ENCODE assay signal across 8 mouse cellular contexts in the genomic region with DNA sequence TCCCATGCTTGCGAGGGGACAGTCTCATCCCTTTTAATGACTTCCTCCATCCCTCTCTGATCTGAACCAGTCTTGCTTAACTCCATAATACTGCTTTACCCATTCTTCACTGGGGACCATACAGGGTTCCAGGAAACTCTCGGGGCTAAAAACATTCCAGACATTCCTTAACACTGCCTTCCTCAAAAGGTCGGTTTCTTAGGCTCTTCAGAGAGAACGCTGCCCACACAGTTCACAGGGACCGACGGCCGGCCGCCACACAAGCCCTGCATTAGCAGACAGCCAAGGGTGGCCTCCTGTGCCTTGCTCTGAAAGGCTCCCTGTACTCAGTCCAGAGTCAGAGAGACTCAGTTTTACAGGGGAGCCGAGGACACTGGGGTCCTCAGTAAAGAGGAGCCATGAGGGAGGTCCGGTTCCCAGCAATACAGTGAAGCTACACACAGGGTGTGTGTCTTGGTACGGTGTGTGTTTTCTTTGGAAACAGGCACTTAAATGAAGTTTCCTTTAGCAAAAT. TPM values are rescaled to one million over a fixed set of nuclear protein-coding genes. Genes with fewer than 3 reads are reported as not detected.
DNase-seq lines count a peak whose midpoint lies in the region; ATAC-seq lines count a peak whose summit lies in the region.

No protein-coding gene starts in this region.

- no peak overlapping the region for H3K9ac ChIP-seq in neural tube, embryonic 15.5 days (replicated peaks)
- no peak overlapping the region for H3K9ac ChIP-seq in forebrain, embryonic 15.5 days (replicated peaks)
- H3K9ac ChIP-seq in kidney, embryonic 16.5 days (replicated peaks; ENCODE audit: low read length): peak overlapping the region; percentile 57
- H3K9ac ChIP-seq in stomach, embryonic 16.5 days (ENCODE audit: low read length): peak overlapping the region; percentile 42

- H3K27me3 ChIP-seq in neural tube, embryonic 15.5 days (replicated peaks): no peaks in the 10 kb centered on the region
- no peaks in the 10 kb centered on the region for H3K27me3 ChIP-seq in forebrain, embryonic 15.5 days
- H3K27me3 ChIP-seq in kidney, embryonic 16.5 days (ENCODE audit: insufficient read depth, low read length): no peaks in the 10 kb centered on the region
- H3K27me3 ChIP-seq in stomach, embryonic 16.5 days (ENCODE audit: control insufficient read depth, insufficient read depth, low read length): no peaks in the 10 kb centered on the region

- 15% methylated on average over 11 of the region's 11 CpGs for WGBS in neural tube, embryonic 15.5 days
- WGBS in forebrain, embryonic 15.5 days: 15% methylated on average over 11 of the region's 11 CpGs
- 8% methylated on average over 11 of the region's 11 CpGs for WGBS in kidney, embryonic 16.5 days
- 18% methylated on average over 11 of the region's 11 CpGs for WGBS in stomach, embryonic 16.5 days

- no peaks in the 10 kb centered on the region for H3K9me3 ChIP-seq in neural tube, embryonic 15.5 days (replicated peaks)
- H3K9me3 ChIP-seq in forebrain, embryonic 15.5 days: no peaks in the 10 kb centered on the region
- H3K9me3 ChIP-seq in kidney, embryonic 16.5 days (ENCODE audit: low read length): no peaks in the 10 kb centered on the region
- H3K9me3 ChIP-seq in stomach, embryonic 16.5 days (replicated peaks; ENCODE audit: control insufficient read depth, low read length): no peaks in the 10 kb centered on the region

- H3K4me1 ChIP-seq in neural tube, embryonic 15.5 days: 0 out of 2 replicates have a peak, but pooled peaks cover 9% of the 10 kb centered on the region
- H3K4me1 ChIP-seq in forebrain, embryonic 15.5 days: 0 out of 2 replicates have a peak, but pooled peaks cover 3% of the 10 kb centered on the region
- peaks cover 21% of the 10 kb centered on the region for H3K4me1 ChIP-seq in kidney, embryonic 16.5 days (ENCODE audit: insufficient read depth, low read length)
- peaks cover 7% of the 10 kb centered on the region; the same call in 1 of the 2 replicates for H3K4me1 ChIP-seq in stomach, embryonic 16.5 days (ENCODE audit: control insufficient read depth, insufficient read depth, low read length)

- no peak overlapping the region for H3K4me3 ChIP-seq in neural tube, embryonic 15.5 days (replicated peaks)
- no peak overlapping the region for H3K4me3 ChIP-seq in forebrain, embryonic 15.5 days
- no peak overlapping the region for H3K4me3 ChIP-seq in kidney, embryonic 16.5 days (ENCODE audit: low read length)
- H3K4me3 ChIP-seq in stomach, embryonic 16.5 days (replicated peaks; ENCODE audit: low read length): no peak overlapping the region

- no peaks in the 10 kb centered on the region for H3K36me3 ChIP-seq in neural tube, embryonic 15.5 days
- H3K36me3 ChIP-seq in forebrain, embryonic 15.5 days: no peaks in the 10 kb centered on the region
- H3K36me3 ChIP-seq in kidney, embryonic 16.5 days (ENCODE audit: insufficient read depth, low read length): no peaks in the 10 kb centered on the region
- H3K36me3 ChIP-seq in stomach, embryonic 16.5 days (ENCODE audit: control insufficient read depth, insufficient read depth, low read length): no peaks in the 10 kb centered on the region

- no peak overlapping the region for H3K4me2 ChIP-seq in neural tube, embryonic 15.5 days
- no peak overlapping the region for H3K4me2 ChIP-seq in forebrain, embryonic 15.5 days (replicated peaks)
- peak overlapping the region; percentile 31; the same call in 1 of the 2 replicates for H3K4me2 ChIP-seq in kidney, embryonic 16.5 days (replicated peaks; ENCODE audit: low read depth, low read length)
- H3K4me2 ChIP-seq in stomach, embryonic 16.5 days (ENCODE audit: low read depth, low read length): no peak overlapping the region

- H3K27ac ChIP-seq in neural tube, embryonic 15.5 days (replicated peaks): no peak overlapping the region; the same call in 1 of the 2 replicates
- no peak overlapping the region for H3K27ac ChIP-seq in forebrain, embryonic 15.5 days (replicated peaks)
- H3K27ac ChIP-seq in kidney, embryonic 16.5 days (ENCODE audit: low read length): peak overlapping the region; percentile 90
- H3K27ac ChIP-seq in stomach, embryonic 16.5 days (ENCODE audit: low read length): peak overlapping the region; percentile 17; the same call in 1 of the 2 replicates

- ATAC-seq in neural tube, embryonic 15.5 days (ENCODE audit: low FRiP score): no peak
- ATAC-seq in forebrain, embryonic 15.5 days (replicated peaks): peak; percentile 46
- ATAC-seq in kidney, embryonic 16.5 days (ENCODE audit: low FRiP score, low TSS enrichment): peak; percentile 85
- ATAC-seq in stomach, embryonic 16.5 days (ENCODE audit: insufficient read depth, low FRiP score): peak; percentile 50; the same call in 1 of the 2 replicates

- peak; percentile 54 for DNase-seq in neural tube, embryonic 10.5 days (ENCODE audit: extremely low spot score, low spot score)
- no peak for DNase-seq in natural killer cell, adult 2 months (ENCODE audit: low spot score in 2 of 2)
- DNase-seq in spleen, postnatal 36 days (ENCODE audit: low spot score in 2 of 2): no peak
- no peak for DNase-seq in gastrocnemius, postnatal 10 days

RNA-seq across cellular contexts. Expression of a gene that starts 53.7 kb away (rescaled TPM):
- 8.9 and 10.2 TPM in 2 replicates for polyA plus RNA-seq in neural tube, embryonic 15.5 days (2015; fragmentation: Nextera tagmentation; extraction: Ambion mirVana)
- 27.2 and 30.1 TPM in 2 replicates for polyA plus RNA-seq in forebrain, embryonic 15.5 days (2015; fragmentation: Nextera tagmentation; extraction: Ambion mirVana)
- polyA plus RNA-seq in kidney, embryonic 16.5 days (2015; fragmentation: Nextera tagmentation; extraction: Ambion mirVana): 78.3 and 81.5 TPM in 2 replicates
- 50.4 and 52.6 TPM in 2 replicates for polyA plus RNA-seq in stomach, embryonic 16.5 days (2015; fragmentation: Nextera tagmentation; extraction: Ambion mirVana)
- 10 to 100 TPM; 27.6 to 37.1 TPM for total RNA-seq in gastrocnemius, postnatal 10 days (2021)

RNA-seq across cellular contexts. Expression of a gene that starts 55.0 kb away (rescaled TPM):
- 108 and 123 TPM in 2 replicates for polyA plus RNA-seq in neural tube, embryonic 15.5 days (2015; fragmentation: Nextera tagmentation; extraction: Ambion mirVana)
- polyA plus RNA-seq in forebrain, embryonic 15.5 days (2015; fragmentation: Nextera tagmentation; extraction: Ambion mirVana): 162 and 170 TPM in 2 replicates
- 73.5 and 76.7 TPM in 2 replicates for polyA plus RNA-seq in kidney, embryonic 16.5 days (2015; fragmentation: Nextera tagmentation; extraction: Ambion mirVana)
- polyA plus RNA-seq in stomach, embryonic 16.5 days (2015; fragmentation: Nextera tagmentation; extraction: Ambion mirVana): 12.0 and 17.7 TPM in 2 replicates
- total RNA-seq in gastrocnemius, postnatal 10 days (2021): 10 to 100 TPM; 13.6 to 15.0 TPM

Comparison
In these comparisons a context has a peak if more than half of its experiments do, and no peak if none do; other contexts are left out.
1. H3K27ac ChIP-seq: peak in kidney, embryonic 16.5 days (single experiment) and stomach, embryonic 16.5 days (single experiment); none in neural tube, embryonic 15.5 days (single experiment) and forebrain, embryonic 15.5 days (single experiment).
2. H3K9ac ChIP-seq: peak in kidney, embryonic 16.5 days (single experiment) and stomach, embryonic 16.5 days (single experiment); none in neural tube, embryonic 15.5 days (single experiment) and forebrain, embryonic 15.5 days (single experiment).